Mouse (Mus musculus) cerebellum, adult 11-12 months (tissue): ENCODE measurements around the gene Fgf2.

Experiments used
- DNase-seq: peaks from one replicate; pipeline ENCODE4 v3.0.0; 2022

Fgf2 gene

DNA sequence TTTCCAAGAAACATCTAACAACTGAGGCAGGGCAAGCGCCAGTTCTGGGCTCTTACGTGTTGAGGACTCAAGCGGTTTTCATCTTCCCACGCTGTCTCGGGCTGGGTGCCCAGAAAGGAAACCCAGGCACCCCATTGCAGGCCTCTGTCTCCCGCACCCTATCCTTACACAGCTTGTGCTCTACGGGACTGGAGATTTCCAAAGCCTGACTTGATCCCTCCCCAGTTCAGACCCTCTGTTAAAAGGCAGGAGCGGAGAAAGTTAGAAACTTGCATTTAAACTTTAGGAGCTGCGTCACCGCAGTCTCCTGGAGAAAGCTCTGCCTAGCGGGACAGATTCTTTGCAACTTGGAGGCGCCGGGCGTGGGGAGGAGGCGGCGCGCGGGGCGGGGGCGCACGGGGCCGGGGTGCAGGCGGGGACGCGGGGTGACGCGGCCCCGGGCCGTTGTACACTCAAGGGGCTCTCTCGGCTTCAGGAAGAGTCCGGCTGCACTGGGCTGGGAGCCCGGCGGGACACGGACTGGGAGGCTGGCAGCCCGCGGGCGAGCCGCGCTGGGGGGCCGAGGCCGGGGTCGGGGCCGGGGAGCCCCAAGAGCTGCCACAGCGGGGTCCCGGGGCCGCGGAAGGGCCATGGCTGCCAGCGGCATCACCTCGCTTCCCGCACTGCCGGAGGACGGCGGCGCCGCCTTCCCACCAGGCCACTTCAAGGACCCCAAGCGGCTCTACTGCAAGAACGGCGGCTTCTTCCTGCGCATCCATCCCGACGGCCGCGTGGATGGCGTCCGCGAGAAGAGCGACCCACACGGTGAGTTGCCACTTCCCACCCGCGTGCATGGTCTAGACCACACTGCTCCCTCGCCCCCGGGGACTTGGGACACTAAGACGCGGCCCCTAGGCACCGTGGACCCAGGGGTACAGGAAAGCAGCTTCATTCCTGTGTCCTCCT lies at the start of gene Fgf2:
Fgf2 (plus strand) TSS at position 126 of the 945 bp plus-strand sequence.
- DNase-seq: no peak

DNA sequence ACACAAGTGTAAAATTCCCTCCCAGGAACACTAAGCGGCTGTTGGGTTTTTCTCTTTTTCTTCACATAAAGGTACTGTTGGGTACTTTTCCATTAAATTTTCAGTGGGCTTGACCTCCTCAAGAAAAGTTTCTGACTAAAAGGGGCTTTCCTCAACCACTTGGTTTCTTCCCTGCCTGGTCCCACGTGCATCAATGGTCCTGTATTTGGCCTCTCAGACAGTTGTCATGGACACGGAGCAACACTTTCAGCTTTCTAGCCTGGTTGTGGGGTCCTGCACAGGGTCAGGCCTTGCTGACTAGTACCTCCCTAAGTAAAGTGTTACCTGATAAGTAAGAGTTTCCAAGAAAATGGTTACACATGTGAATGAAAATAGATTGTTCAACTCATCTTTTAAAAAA lies 48.7 kb upstream of the Fgf2 start:
- no peak for DNase-seq

DNA sequence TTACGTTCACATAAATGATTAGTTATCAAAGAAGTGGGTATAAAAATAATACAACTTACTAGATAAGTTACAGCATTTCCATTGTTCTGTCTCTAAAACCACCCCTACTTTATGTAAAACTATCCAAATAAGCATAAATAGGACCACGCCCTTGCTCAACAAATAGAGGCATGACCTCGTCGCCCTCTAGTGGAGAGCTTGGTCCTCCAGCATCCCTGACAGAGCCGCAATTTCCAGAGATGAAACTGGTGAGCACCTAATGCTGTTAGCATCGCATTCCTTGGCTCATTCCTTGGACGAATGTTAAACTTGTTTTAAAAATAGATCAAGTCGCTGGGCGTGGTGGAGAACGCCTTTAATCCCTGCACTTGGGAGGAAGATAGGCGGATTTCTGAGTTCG lies 45.5 kb upstream of the Fgf2 start:
- DNase-seq: no peak

DNA sequence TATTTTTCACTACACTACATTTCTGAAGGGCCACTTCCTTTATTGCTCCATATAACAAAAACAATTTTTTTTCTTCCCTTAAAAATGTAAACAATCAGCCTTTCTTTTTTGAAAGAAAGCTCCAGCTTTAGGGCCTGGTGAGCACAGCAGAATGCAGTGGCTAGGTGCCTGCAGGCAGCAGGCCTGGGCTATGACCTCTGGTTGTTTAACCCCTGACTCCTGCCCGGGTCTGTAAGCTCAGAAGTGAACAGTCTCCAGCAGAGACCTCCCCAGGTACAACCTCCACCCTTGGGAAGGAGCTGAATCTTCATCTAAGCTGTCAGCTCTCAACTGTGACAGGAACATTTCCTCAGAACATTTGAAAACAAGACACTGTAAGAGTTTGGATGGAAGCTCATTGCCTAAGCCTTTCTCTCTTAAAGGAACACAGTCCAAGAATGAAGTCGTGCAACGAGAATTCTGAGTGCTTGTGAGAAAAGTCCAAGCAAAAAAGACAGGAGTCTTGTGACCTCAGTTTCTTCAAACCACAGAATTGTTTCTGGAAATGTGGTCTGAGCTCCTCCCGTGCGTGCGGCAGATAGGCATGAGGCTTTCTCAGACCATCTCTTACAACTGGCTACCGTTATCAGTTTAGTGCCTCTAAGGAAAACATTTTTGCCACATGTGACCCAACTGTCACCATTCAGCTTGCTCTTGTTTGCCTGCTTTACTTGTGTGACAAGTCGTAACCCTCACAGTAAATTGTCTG lies 44.6 kb upstream of the Fgf2 start:
- no peak for DNase-seq

DNA sequence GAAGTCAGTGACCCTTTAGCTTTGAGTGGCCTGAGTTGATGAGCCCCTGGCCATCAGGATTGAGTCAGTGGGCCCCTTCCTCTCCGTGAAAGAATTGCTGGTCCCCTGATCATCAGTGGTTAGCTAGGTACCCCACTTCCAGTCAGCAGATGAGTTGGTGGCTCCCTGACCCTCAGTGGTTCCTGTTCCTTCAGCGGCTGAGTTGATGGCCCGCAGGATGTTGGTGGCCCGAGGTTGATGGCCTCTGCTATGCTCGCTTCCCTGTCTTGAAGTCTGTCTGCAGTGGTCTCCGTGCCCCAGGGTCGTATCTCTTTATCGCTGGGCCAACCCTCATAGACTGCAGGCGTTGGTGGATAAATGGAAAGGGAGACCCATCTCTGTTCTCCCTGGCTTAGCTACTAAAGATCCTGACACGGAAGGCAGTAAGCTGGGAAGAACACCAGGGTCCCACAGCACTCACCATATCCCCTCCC lies 36.2 kb upstream of the Fgf2 start:
- no peak for DNase-seq

DNA sequence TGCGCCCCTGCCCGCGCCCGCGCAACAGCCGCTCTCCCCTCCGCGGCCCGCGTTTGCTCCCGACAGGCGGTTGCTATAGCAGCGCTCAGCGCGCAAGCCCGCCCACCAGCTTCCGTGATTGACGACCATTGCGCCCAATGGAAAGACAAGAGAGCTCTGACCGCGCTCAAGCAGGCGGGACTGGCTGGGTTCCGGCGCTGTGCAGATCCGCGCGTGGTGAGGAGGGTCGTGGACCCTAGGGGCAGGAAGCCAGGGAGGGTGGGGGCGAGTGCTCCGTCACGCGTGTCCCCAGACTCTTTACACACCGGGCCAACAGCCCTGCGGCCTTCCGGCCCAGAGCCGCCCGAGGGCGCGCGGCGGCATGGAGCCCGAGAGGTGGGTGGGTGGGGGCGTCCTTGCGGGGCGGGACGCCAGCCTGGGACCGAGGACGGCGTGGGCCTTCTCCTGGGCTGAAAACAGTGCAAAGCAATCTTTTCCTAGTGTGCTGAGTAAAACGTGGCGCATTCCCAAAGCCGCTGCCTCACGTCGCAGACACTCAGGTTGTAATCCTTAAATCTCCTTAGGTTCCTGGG lies 35.7 kb upstream of the Fgf2 start, which contains the start of the genes Bbs12 and Cetn4:
Bbs12 (plus strand) TSS at position 185 of the 572 bp plus-strand sequence.
Cetn4 (minus strand) TSS at position 339 of the 572 bp plus-strand sequence.
- peak; percentile 92 for DNase-seq

DNA sequence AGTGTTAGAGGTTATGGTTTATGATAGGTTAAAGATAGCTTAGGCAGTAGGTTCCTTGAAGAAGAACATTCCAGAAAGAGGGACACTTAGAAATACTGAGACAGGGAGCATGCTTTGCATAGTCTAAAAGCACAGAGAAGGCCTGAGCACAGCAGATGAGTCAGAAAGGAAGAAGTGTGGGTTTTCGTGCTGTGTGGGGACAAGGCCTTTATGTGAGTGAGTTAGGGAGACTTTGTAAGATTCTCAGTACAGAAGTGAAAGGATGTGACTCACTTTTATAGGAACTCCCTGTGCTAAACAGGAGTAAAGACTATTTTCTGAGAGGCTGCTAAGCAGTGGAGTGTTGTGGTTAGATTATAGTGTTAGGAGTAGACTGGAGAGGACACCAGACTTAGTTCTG lies 34.8 kb upstream of the Fgf2 start:
- no peak for DNase-seq

DNA sequence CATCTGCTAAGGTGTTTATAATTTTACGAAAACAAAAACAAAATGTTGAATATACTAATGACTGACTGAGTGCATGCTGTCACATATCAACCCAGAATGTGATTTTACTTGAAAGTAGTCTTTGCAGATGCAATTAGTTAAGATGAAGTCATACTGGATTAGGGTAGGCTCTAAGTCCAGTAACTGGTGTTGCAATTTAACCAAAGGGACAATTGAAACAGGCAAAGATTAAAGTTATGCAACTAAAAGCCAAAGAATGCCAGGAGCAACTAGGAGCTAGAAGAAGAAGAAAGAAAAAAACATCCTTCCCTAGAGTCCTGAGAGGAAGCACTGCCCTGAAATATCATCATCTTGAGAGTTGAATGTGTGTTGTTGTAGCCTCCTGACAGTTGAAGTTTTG lies 31.9 kb upstream of the Fgf2 start:
- DNase-seq: no peak

DNA sequence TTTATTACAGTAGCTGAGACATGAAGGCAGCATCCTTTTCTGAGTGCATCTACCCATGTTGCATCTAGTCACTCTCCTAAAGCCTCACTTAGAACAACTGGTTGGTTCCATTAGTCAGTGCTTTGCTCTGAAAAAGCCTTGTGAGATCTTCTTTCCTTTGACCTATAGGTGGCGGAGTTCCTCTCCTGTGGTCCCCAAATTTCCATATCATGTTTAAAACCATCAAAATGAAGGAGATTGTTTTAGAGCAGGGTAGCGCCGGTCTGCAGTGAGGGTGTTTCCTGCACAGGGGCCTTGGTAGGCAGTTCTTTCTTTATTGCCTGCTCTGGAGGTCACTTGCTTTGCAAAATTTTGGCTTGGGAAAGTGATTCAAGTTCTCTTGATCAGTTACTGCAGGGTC lies 23.8 kb upstream of the Fgf2 start:
- DNase-seq: no peak

DNA sequence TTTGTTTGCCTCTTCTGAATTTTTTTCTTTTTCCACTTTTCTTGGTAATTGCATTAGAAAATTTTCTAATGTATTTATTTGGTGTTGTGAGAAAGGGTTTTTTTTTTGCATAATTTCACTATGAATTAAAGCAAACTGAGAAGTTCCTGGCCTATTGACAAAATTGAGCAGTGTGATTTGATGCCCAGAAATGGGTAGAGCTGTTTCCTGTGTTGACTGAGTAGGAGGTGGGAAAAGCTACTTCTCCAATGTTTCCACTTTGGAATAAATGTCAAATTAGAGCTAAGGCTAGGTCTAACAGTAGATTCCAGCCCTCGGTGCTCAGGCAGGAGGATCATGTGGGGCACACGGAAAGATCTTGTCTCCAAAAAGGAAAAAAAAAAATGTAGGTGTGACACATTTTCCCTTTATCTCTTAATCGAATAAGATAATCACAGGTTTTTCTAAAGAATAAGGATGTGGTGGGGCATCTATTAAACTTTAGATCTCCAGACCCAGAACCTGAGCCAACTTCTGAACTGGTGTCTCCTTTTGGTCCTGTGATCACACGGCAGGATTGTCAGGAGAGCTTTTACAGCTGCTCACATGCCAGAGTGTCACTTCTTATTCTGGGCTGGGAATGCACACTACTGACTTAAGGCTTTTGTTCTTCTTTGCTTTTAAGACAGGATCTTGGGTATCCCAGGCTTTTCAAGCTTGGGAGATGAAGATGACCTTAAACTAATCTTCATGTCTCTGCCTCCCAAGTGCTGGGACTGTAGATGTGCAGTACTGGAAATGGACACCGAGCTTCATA lies 22.6 kb upstream of the Fgf2 start:
- DNase-seq: no peak

DNA sequence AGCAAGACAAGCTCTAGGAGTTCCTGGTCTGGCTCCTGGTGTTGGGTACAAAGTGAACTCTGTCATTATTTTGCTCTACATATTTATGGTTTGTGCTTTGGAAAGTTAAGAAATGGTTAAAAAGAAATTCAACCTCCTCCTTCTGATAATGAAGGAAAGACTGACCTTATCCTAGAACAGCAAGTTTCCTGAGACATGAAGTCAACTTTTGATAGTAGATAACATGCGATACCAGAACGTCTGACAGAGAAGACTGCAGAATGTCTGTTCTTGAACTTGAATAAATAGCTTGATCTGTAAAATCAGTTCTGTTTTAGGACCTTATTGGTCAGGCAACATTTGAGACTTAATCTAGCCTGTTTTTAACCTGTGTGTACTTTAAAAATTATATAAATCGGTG lies 21.5 kb upstream of the Fgf2 start:
- no peak for DNase-seq

DNA sequence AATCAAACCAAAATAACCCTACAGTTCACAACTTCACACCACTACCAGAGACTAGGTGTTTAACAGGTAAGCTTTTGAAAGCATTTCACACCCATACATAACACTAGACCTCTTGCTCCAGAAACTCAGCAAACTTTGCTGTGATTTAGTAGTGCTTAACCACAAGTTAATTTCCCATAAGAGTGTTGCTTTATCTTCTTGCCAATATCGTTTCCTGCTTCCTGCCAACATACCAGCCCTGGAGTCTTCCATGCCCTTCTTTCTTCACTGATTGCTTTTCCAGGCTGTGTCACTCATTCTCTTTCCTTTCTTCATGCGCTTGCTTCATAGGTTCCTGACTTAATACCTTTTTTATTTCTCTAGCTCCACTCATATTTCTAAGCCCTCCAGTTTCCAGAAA lies 19.7 kb upstream of the Fgf2 start:
- DNase-seq: no peak

DNA sequence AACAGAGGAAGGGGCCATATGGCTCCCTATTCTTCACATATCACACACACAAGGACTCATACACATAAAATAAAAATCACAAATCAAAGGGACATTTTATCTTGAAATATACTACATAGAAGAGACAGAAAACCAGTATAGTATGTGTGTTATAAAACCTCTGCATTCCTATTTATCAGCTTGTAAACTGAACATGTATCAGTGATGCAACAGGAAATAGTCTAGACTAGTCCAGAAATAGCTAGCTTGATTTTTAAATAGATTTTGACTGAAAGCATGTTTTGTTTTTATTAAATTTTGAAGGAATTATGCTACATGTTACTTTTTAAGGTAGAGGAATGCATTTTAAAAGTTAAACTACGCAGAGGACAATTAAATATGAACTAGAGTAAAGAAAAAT lies 18.2 kb upstream of the Fgf2 start:
- DNase-seq: no peak

DNA sequence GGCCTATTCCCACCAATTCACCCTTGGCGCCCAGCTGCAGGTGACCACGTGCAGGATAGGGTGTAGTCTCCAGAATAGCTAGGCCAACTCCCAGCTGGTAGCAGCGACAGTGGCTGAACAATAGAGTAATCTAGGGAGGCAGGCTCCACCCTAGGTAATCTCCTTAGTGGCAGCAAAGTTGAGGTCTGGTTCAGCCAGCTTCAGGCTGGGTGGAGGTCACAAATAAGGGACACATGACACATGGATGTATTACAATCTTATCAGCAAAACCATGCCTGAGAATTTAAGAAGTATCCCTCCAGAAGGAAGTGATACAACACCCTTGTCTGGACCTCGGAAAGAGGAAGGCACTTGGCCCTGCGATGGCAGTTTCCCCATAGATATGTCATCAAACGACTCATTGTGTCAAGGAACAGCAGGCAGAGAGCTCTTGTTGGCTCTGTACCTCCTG lies 16.1 kb upstream of the Fgf2 start:
- no peak for DNase-seq

DNA sequence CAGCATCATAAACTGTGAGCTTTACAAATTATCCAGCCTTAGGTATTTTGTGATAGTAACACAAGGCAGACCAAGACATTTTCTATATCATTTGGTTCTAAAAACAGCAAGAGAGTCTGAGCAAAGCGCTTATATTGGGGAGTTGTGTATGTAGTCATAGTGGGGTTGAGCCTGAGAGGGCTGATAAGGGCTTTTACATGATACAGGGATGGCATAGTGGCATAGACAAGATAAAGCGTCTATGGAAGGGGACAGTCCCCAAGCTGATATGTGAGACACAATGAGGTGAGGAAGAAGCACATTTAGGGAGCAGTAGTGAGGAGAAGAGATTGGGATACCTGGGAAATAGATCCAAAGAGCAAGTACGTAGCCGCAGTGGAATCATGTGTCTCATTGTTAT lies 14.1 kb upstream of the Fgf2 start:
- DNase-seq: no peak

DNA sequence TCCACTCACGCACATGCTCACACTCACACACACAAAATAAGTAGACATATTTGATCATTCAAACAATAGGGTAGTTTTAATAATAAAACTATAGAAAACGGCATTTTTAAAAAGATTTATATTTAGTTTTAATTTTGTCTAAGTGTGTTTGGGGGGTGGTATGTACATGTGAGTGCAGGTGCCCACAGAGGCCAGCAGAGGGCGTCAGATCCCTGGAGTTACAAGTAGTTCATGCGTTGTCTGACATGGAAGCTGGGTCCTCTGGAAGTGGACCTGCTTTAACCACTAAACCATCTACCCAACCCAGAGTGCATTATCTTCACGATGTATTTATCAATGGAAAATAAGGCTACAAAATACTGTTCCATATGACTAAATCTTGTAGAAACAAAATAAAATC lies 7.0 kb upstream of the Fgf2 start:
- DNase-seq: no peak

DNA sequence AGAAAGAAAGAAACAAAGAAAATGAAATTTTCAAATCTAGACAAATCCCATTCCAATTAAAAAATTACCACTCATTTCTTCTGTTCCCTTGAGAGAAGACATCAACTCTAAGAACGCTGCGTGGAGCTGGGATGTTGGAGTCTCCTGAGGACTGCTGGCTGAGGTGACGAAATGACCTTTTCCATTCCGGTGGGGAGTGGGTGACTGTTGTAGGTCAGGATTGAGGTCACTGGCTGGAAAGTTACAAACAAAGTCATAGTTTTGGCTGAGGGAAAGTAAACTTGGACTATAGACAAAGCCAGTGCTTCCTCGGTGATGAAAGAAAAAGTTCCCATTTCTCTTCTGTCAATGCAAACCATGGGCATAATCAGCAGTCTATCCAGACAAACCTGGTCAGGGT lies 5.3 kb upstream of the Fgf2 start:
- DNase-seq: no peak

DNA sequence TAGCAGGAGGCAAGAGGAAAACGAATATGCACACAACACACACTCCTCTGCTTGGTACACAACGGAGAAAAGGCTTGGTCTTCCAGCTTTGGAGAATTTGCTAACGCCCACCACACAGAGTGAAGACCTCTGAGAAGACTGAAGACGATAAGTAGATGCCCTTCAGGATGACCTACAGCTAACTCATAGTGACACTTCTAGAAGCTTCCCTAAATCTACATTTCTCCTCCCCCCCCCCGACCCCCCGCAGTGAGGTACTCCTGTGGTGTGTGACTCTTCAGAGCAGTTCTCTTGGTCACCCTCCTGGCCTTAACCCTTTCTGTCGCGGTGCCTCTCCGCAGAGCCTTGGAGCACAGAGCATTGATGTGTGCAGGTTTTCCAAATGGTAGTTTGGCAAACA lies 475 bp upstream of the Fgf2 start:
- no peak for DNase-seq

DNA sequence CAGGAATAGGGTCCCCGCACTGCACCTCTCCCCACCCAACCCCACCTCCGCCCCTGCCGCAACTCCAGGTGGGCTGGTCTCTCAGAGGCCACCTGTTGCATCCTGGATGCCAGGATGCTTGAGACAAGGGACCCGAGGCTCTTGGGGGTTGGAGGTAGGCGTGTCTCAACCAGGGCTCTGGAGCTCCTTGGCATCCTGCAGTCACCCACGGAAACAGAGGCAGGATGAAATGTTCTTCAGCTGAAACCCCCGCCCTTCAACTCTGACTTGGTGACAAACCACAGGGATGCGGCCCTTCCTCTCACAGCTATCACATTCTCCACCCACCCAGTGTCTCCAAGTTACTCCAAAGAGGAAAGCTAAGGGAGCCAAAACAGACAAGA lies 1.0 kb downstream of the Fgf2 start:
- no peak for DNase-seq

DNA sequence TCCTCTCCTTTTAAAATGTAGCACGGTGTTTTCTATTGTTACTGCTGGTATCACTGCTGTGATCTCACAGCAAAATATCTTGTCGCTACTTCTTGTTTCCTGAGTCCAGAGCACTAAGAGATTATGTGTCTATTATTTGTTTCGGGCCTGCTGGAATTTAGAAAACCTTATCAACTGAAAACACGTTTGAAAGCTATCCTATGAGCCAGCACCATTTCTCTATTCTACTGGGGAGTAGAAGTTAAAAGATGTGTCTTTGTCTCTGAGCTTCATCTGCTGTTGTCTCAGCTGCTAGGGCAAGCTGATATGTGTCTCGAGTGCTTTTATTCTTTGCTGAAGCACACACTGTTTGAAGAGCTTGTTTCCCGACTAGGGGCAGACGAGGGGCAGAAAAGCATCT lies 2.2 kb downstream of the Fgf2 start:
- DNase-seq: no peak

DNA sequence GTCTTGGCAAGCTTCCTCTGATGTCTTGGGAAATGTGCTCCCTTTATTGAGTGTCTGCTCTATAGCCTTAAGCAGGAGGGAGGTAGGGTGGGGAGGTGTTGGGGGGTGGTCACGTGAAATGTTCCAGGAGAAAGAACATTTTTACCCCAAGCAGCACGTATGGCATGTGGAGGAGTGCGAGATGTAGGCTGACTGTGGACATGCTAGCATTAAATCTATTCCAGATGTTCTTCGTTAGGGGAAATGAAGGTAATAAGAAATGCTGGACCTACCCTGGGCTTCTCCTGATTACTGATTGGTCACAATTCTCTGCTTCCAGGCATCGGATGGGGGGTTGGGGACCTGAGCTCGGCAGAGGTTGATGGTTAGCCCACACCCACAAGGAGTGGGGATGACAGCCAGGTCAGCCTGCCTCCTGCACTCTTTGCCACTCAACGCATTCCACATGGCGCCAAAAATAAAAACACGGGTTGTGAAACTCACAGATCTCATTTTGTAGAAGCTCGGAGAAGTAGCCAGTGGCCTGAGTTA lies 5.9 kb downstream of the Fgf2 start:
- DNase-seq: no peak

DNA sequence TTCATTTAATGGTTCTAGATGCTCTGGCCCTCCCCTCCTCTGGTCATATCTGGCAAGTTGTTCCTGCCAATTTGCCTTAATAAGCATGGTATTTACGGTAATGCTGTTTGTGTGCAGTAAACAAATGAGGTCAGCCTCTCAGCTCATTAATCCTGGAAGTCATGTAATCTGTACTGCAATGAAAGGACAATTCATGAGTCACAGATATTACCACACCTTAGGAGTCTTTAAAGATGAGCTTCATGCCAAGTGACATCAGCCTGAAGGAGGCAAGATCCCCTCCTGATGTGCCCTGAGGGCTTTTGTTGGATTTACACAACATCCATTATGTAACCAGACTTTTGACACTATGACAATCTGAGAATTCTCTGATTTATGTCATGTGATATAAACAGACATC lies 6.6 kb downstream of the Fgf2 start:
- no peak for DNase-seq
